ENCODE assay signal across 17 mouse cellular contexts in the genomic region with DNA sequence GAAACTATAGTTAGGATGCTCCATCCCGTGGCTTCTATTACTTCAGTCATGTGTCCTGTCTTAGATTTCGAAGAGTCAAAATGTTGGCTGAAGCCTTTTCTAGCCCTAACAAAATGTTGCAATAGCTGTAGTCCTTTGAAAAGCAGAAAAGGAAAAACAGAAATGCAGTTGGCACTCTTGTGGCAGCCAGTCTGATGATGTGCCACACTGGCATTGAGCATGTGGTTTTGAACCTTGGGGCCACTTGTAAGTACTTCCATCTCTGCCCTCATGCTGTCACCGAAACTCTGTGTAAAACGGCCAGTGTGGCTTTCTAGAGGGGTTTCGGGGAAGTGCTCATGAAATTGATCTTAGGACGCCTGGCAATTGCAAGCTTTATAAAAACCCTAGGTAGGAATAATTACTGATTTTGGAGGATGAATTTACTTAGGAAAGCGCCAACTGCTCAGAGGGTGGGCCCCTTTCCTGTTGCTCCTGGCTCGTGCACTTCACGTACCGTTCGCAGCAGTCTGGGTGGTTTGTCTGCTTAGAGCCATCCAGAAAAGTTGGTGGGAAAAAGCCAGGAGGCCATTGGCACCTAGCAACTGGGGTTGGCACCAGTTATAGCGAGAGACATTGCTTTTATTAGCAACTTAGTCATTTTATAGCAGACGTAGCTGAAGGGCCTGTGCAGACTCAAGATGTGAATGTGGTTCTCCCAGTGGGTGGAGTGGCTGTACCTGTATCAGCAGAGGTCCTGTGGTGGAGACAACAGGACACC.
A peak's percentile ranks its signal among the peaks of the same experiment; 100 is the strongest.
DNase-seq lines count a peak whose midpoint lies in the region; ATAC-seq and TF ChIP-seq lines count a peak whose summit lies in the region.
"Had no signal": no experiment of that assay in that cellular context is flagged by ENCODE, and none has a peak within 500 bp of the region (broad histone marks: within the 10 kb centered on the region; RNA-seq: fewer than 3 reads in every experiment).

No protein-coding gene starts in this region.

- no peak for TF ChIP-seq POLR2A in liver, adult 2 months (IDR thresholded peaks at IDR 0.05; ENCODE audit: extremely low read depth, insufficient read depth, low read length)

- peaks cover 3% of the 10 kb centered on the region; the same call in 1 of the 2 replicates for H3K79me2 ChIP-seq in liver, adult 2 months (ENCODE audit: control insufficient read depth, insufficient read depth, low read length)

- no peak for TF ChIP-seq EP300 in liver, postnatal 0 days (IDR thresholded peaks at IDR 0.05; ENCODE audit: low read depth)

- ATAC-seq in cerebellum, adult (ENCODE audit: insufficient number of reproducible peaks, low FRiP score, low TSS enrichment): no peak
- ATAC-seq in liver, postnatal 0 days: no peak
- ATAC-seq: forebrain, embryonic 15.5 days; Patski had no signal

- no peaks in the 10 kb centered on the region for H3K36me3 ChIP-seq in liver, adult 2 months (ENCODE audit: control insufficient read depth, insufficient read depth, low read length)
- no peaks in the 10 kb centered on the region for H3K36me3 ChIP-seq in liver, postnatal 0 days (replicated peaks; ENCODE audit: insufficient read depth, low read length)
- H3K36me3 ChIP-seq: forebrain, embryonic 15.5 days; neural tube, embryonic 13.5 days had no signal

- H3K4me1 ChIP-seq in liver, adult 2 months (ENCODE audit: control insufficient read depth, insufficient read depth, low read length): peaks cover 8% of the 10 kb centered on the region
- peaks cover 13% of the 10 kb centered on the region for H3K4me1 ChIP-seq in liver, postnatal 0 days (ENCODE audit: insufficient read depth)
- H3K4me1 ChIP-seq: forebrain, embryonic 15.5 days had no signal

- WGBS in liver, adult 2 months: 80% methylated on average over 13 of the region's 13 CpGs
- WGBS in liver, postnatal 0 days (ENCODE audit: insufficient replicate concordance): 56% methylated on average over 13 of the region's 13 CpGs

- H3K4me2 ChIP-seq in liver, postnatal 0 days (ENCODE audit: low read depth, low read length): no peak overlapping the region
- H3K4me2 ChIP-seq: forebrain, embryonic 15.5 days; neural tube, embryonic 13.5 days had no signal

- no peak for TF ChIP-seq CTCF in liver, adult 2 months (IDR thresholded peaks at IDR 0.05; ENCODE audit: low read depth, low read length)
- no peak for TF ChIP-seq CTCF in liver, postnatal 0 days (IDR thresholded peaks at IDR 0.05; ENCODE audit: low read depth)

- intact Hi-C loops in heart, postnatal 10 days (cut with DNase I): no loop called here

- no peaks in the 10 kb centered on the region for H3K27me3 ChIP-seq in liver, adult 2 months (ENCODE audit: control insufficient read depth, insufficient read depth, low read length)
- no peaks in the 10 kb centered on the region for H3K27me3 ChIP-seq in liver, postnatal 0 days (ENCODE audit: insufficient read depth, low read length)
- H3K27me3 ChIP-seq: forebrain, embryonic 15.5 days; Patski had no signal

- no peak overlapping the region for H3K27ac ChIP-seq in liver, adult 2 months (replicated peaks; ENCODE audit: insufficient read depth, low read depth, low read length)
- no peak overlapping the region for H3K27ac ChIP-seq in liver, postnatal 0 days (ENCODE audit: low read depth)
- H3K27ac ChIP-seq: forebrain, embryonic 15.5 days; neural tube, embryonic 13.5 days had no signal

- H3K9me3 ChIP-seq in liver, postnatal 0 days (ENCODE audit: low read length): no peaks in the 10 kb centered on the region
- H3K9me3 ChIP-seq: forebrain, embryonic 15.5 days; neural tube, embryonic 13.5 days had no signal

- peak; percentile 47 for DNase-seq in cerebellum, adult 11 months
- peak; percentile 56 for DNase-seq in liver, adult 2 months (ENCODE audit: extremely low read depth, low read depth, low spot score)
- DNase-seq in liver, postnatal 0 days: no peak
- DNase-seq in heart, postnatal 10 days: peak; percentile 50 to 69
- no peak for DNase-seq in urinary bladder, postnatal 14 days (ENCODE audit: low spot score)
- DNase-seq in lung, postnatal 25 days (ENCODE audit: low spot score): no peak
- DNase-seq in lung, postnatal 10 days: no peak
- DNase-seq: adrenal gland, adult 2 months; kidney, postnatal 14 days; layer of hippocampus, postnatal 36 days; liver; midbrain, embryonic 14.5 days; right cerebral cortex, adult 18-20 months had no signal

- no peak overlapping the region for H3K9ac ChIP-seq in liver, adult 2 months (ENCODE audit: low read depth, low read length)
- H3K9ac ChIP-seq in liver, postnatal 0 days (replicated peaks): no peak overlapping the region
- H3K9ac ChIP-seq: forebrain, embryonic 15.5 days; neural tube, embryonic 13.5 days had no signal

- H3K4me3 ChIP-seq in liver, adult 2 months (ENCODE audit: insufficient read depth, low read depth, low read length): no peak overlapping the region
- no peak overlapping the region for H3K4me3 ChIP-seq in liver, postnatal 0 days (ENCODE audit: low read depth, low read length)
- H3K4me3 ChIP-seq: forebrain, embryonic 15.5 days; neural tube, embryonic 13.5 days had no signal

Comparison
In these comparisons a context has a peak if more than half of its experiments do, and no peak if none do; other contexts are left out.
1. DNase-seq: peak in cerebellum, adult 11 months (single experiment), liver, adult 2 months (single experiment) and heart, postnatal 10 days (2 of 2); none in liver, postnatal 0 days (single experiment), urinary bladder, postnatal 14 days (single experiment), lung, postnatal 25 days (single experiment) and lung, postnatal 10 days (single experiment).